Comparison of ENCODE assay signal across 15 mouse cellular contexts in the genomic region with DNA sequence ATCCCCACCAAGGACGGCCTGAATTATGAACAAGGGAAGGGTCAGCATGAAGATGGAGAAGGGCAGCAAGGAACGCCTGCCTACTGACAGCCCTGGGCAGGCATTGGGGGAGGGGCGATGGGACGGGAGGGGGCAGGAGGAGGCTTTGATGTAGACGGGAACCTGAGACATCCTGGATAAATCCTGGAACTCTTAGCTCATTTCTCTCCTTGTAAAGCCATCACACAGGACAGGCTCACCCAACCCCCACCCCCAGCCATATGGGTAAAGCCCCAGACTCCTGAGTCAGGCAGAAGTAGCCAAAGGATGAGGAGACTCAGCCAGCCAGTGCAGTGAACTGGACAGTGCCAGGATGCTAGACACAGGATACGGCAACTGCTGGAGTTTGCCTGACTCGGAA. TPM values are rescaled to one million over a fixed set of nuclear protein-coding genes. Genes with fewer than 3 reads are reported as not detected.
DNase-seq lines count a peak whose midpoint lies in the region; ATAC-seq lines count a peak whose summit lies in the region.
"Had no signal": no experiment of that assay in that cellular context is flagged by ENCODE, and none has a peak within 500 bp of the region (broad histone marks: within the 10 kb centered on the region; RNA-seq: fewer than 3 reads in every experiment).

No protein-coding gene starts in this region.

- H3K9ac ChIP-seq in kidney, embryonic 14.5 days (ENCODE audit: low read depth, low read length): no peak overlapping the region
- H3K9ac ChIP-seq: embryonic facial prominence, embryonic 15.5 days; forebrain, postnatal 0 days; intestine, embryonic 15.5 days had no signal

- peak; percentile 48 for ATAC-seq in kidney, embryonic 14.5 days (ENCODE audit: low FRiP score, low TSS enrichment)
- ATAC-seq: forebrain, postnatal 0 days; intestine, embryonic 15.5 days had no signal

- H3K4me1 ChIP-seq in kidney, embryonic 14.5 days (ENCODE audit: control insufficient read depth, insufficient read depth, low read length): peaks cover 14% of the 10 kb centered on the region; the same call in 1 of the 2 replicates

- no peaks in the 10 kb centered on the region for H3K36me3 ChIP-seq in kidney, embryonic 14.5 days (ENCODE audit: control insufficient read depth, insufficient read depth, low read length)
- H3K36me3 ChIP-seq: embryonic facial prominence, embryonic 15.5 days; intestine, embryonic 15.5 days had no signal

- no peak overlapping the region for H3K4me2 ChIP-seq in kidney, embryonic 14.5 days (replicated peaks; ENCODE audit: low read depth, low read length)
- H3K4me2 ChIP-seq: embryonic facial prominence, embryonic 15.5 days; intestine, embryonic 15.5 days; liver, embryonic 11.5 days had no signal

- WGBS in kidney, embryonic 14.5 days: 10% methylated on average over 7 of the region's 7 CpGs

- no peaks in the 10 kb centered on the region for H3K27me3 ChIP-seq in kidney, embryonic 14.5 days (ENCODE audit: control insufficient read depth, insufficient read depth, low read length)
- H3K27me3 ChIP-seq: embryonic facial prominence, embryonic 15.5 days; intestine, embryonic 15.5 days had no signal

- no peak for DNase-seq in kidney, adult 18-20 months
- DNase-seq in NIH3T3 (ENCODE audit: low read depth): peak; percentile 59
- DNase-seq in embryo, embryonic 11 days: peak; percentile 62
- DNase-seq in mesoderm, embryonic 11.5 days (ENCODE audit: low read depth, low spot score): peak; percentile 57
- no peak for DNase-seq in frontal cortex, postnatal 14 days (ENCODE audit: low spot score in 2 of 2)
- no peak for DNase-seq in ovary, postnatal 36 days (ENCODE audit: low spot score)
- DNase-seq: adrenal gland, postnatal 25 days; forebrain, postnatal 0 days; right cerebral cortex, postnatal 4 days; thymus, postnatal 4 days had no signal

- H3K27ac ChIP-seq in kidney, embryonic 14.5 days (ENCODE audit: low read depth, low read length): no peak overlapping the region
- H3K27ac ChIP-seq: embryonic facial prominence, embryonic 15.5 days; intestine, embryonic 15.5 days; left cerebral cortex, adult 2 months had no signal

- no peak overlapping the region for H3K4me3 ChIP-seq in kidney, embryonic 14.5 days (ENCODE audit: low read length)
- H3K4me3 ChIP-seq: embryonic facial prominence, embryonic 15.5 days; intestine, embryonic 15.5 days; left cerebral cortex, adult 2 months had no signal

- H3K9me3 ChIP-seq in kidney, embryonic 14.5 days (ENCODE audit: control insufficient read depth, low read length): no peaks in the 10 kb centered on the region
- H3K9me3 ChIP-seq: embryonic facial prominence, embryonic 15.5 days; intestine, embryonic 15.5 days had no signal

RNA-seq across cellular contexts. Expression of a gene that starts 27.1 kb away (rescaled TPM):
- 34.1 and 40.9 TPM in 2 replicates for polyA plus RNA-seq in kidney, embryonic 14.5 days (2014; fragmentation: Nextera tagmentation; extraction: Ambion mirVana)

RNA-seq across cellular contexts. Expression of a gene that starts 43.2 kb away (rescaled TPM):
- polyA plus RNA-seq in kidney, embryonic 14.5 days (2014; fragmentation: Nextera tagmentation; extraction: Ambion mirVana): 19.7 and 28.4 TPM in 2 replicates

Comparison
In these comparisons a context has a peak if more than half of its experiments do, and no peak if none do; other contexts are left out.
1. DNase-seq: peak in NIH3T3 (single experiment), embryo, embryonic 11 days (single experiment) and mesoderm, embryonic 11.5 days (single experiment); none in kidney, adult 18-20 months (single experiment), frontal cortex, postnatal 14 days (0 of 2) and ovary, postnatal 36 days (single experiment).